Mouse (Mus musculus) ES-Bruce4 (cell line): ENCODE measurements at regions not wholly inside any gene's neighbourhood (a gene's known extent, or its start where the extent isn't known, plus 50 kb on each side); places are given as distances from the start of the nearest gene placed in this dataset.

Experiments
- CTCF ChIP-seq: IDR thresholded peaks from one replicate; pipeline ENCODE4 v1.8.1; 2011; ENCODE audit warnings: low read depth, low read length
- EP300 ChIP-seq: IDR thresholded peaks from 2 replicates; pipeline ENCODE4 v1.6.1; 2011; ENCODE audit warnings: low read depth, low read length; ENCODE audit not compliant: insufficient read depth
- POLR2A ChIP-seq: IDR thresholded peaks from one replicate; pipeline ENCODE4 v1.8.1; 2011; ENCODE audit warnings: low read length; ENCODE audit not compliant: insufficient read depth

GRCm38 (mm10) chr5:18085456-18085855 is 123.1 kb downstream of the Gnat3 start:
- TF ChIP-seq POLR2A (no peak), CTCF (no peak), EP300 (no peak)
